ENCODE assay signal across 12 mouse cellular contexts in genomic region chr11:68214496-68215205, GRCm38 (mm10).
DNase-seq lines count a peak whose midpoint lies in the region; ATAC-seq lines count a peak whose summit lies in the region.
"Had no signal": no experiment of that assay in that cellular context is flagged by ENCODE, and none has a peak within 500 bp of the region (broad histone marks: within the 10 kb centered on the region; RNA-seq: fewer than 3 reads in every experiment).

No protein-coding gene starts in this region.

- H3K4me3 ChIP-seq in heart, embryonic 10.5 days = no peak overlapping the region
- H3K4me3 ChIP-seq in forebrain, embryonic 12.5 days (replicated peaks) = no peak overlapping the region
- H3K4me3 ChIP-seq in hindbrain, embryonic 15.5 days = no peak overlapping the region
- no peak overlapping the region for H3K4me3 ChIP-seq in midbrain, embryonic 16.5 days (ENCODE audit: low read depth, low read length)
- H3K4me3 ChIP-seq: intestine, embryonic 15.5 days; limb, embryonic 15.5 days had no signal

- H3K4me2 ChIP-seq in forebrain, embryonic 12.5 days = peak overlapping the region; percentile 30
- H3K4me2 ChIP-seq in hindbrain, embryonic 15.5 days = no peak overlapping the region
- H3K4me2 ChIP-seq in midbrain, embryonic 16.5 days (ENCODE audit: low read length) = no peak overlapping the region
- H3K4me2 ChIP-seq: intestine, embryonic 15.5 days; limb, embryonic 15.5 days had no signal

- peaks cover 70% of the 10 kb centered on the region for H3K4me1 ChIP-seq in heart, embryonic 10.5 days
- H3K4me1 ChIP-seq in forebrain, embryonic 12.5 days = peaks cover 45% of the 10 kb centered on the region
- H3K4me1 ChIP-seq in hindbrain, embryonic 15.5 days (replicated peaks) = peaks cover 39% of the 10 kb centered on the region
- H3K4me1 ChIP-seq in midbrain, embryonic 16.5 days (ENCODE audit: control insufficient read depth, insufficient read depth, low read length) = peaks cover 23% of the 10 kb centered on the region

- no peaks in the 10 kb centered on the region for H3K36me3 ChIP-seq in heart, embryonic 10.5 days
- 0 out of 2 replicates have a peak, but pooled peaks cover 5% of the 10 kb centered on the region for H3K36me3 ChIP-seq in forebrain, embryonic 12.5 days (replicated peaks)
- H3K36me3 ChIP-seq in hindbrain, embryonic 15.5 days = no peaks in the 10 kb centered on the region
- no peaks in the 10 kb centered on the region for H3K36me3 ChIP-seq in midbrain, embryonic 16.5 days (ENCODE audit: control insufficient read depth, insufficient read depth, low read length)
- H3K36me3 ChIP-seq: intestine, embryonic 15.5 days; limb, embryonic 15.5 days had no signal

- no peak for DNase-seq in heart, embryonic 10.5 days (ENCODE audit: low spot score)
- DNase-seq in heart, adult 8-10 months (ENCODE audit: low spot score) = no peak
- DNase-seq in adrenal gland, adult 2 months = no peak
- DNase-seq in kidney, postnatal 10 days = no peak
- DNase-seq: adrenal gland, postnatal 14 days; cerebellum, postnatal 36 days had no signal

- no peaks in the 10 kb centered on the region for H3K9me3 ChIP-seq in heart, embryonic 10.5 days
- H3K9me3 ChIP-seq in forebrain, embryonic 12.5 days = no peaks in the 10 kb centered on the region
- no peaks in the 10 kb centered on the region for H3K9me3 ChIP-seq in hindbrain, embryonic 15.5 days
- no peaks in the 10 kb centered on the region for H3K9me3 ChIP-seq in midbrain, embryonic 16.5 days (replicated peaks; ENCODE audit: control insufficient read depth, low read length, poor library complexity, severe bottlenecking)
- H3K9me3 ChIP-seq: intestine, embryonic 15.5 days; limb, embryonic 15.5 days had no signal

- H3K27ac ChIP-seq in heart, embryonic 10.5 days = peak overlapping the region; percentile 32; the same call in 1 of the 2 replicates
- H3K27ac ChIP-seq in forebrain, embryonic 12.5 days = peak overlapping the region; percentile 86
- peak overlapping the region; percentile 66 for H3K27ac ChIP-seq in hindbrain, embryonic 15.5 days (replicated peaks)
- peak overlapping the region; percentile 81 for H3K27ac ChIP-seq in midbrain, embryonic 16.5 days (ENCODE audit: low read length)
- H3K27ac ChIP-seq: intestine, embryonic 15.5 days had no signal

- WGBS in heart, embryonic 10.5 days = 73% methylated on average over 9 of the region's 9 CpGs
- 44% methylated on average over 9 of the region's 9 CpGs for WGBS in forebrain, embryonic 12.5 days
- 43% methylated on average over 9 of the region's 9 CpGs for WGBS in hindbrain, embryonic 15.5 days
- 50% methylated on average over 9 of the region's 9 CpGs for WGBS in midbrain, embryonic 16.5 days

- H3K9ac ChIP-seq in forebrain, embryonic 12.5 days = peak overlapping the region; percentile 36; the same call in 1 of the 2 replicates
- H3K9ac ChIP-seq in hindbrain, embryonic 15.5 days = no peak overlapping the region
- H3K9ac ChIP-seq in midbrain, embryonic 16.5 days (ENCODE audit: low read depth, low read length) = 0 out of 2 replicates have a peak overlapping the region, but pooled peaks have one; percentile 16
- H3K9ac ChIP-seq: intestine, embryonic 15.5 days; limb, embryonic 15.5 days had no signal

- peak; percentile 50 for ATAC-seq in forebrain, embryonic 12.5 days (ENCODE audit: low FRiP score)
- peak; percentile 28; the same call in 1 of the 2 replicates for ATAC-seq in hindbrain, embryonic 15.5 days (ENCODE audit: low FRiP score, low read depth)
- ATAC-seq in midbrain, embryonic 16.5 days = peak; percentile 23
- no peak for ATAC-seq in erythroblast, adult 5-6 weeks (replicated peaks; ENCODE audit: low FRiP score, poor library complexity, severe bottlenecking)
- ATAC-seq: intestine, embryonic 15.5 days had no signal

- no peaks in the 10 kb centered on the region; the same call in 1 of the 2 replicates for H3K27me3 ChIP-seq in heart, embryonic 10.5 days (ENCODE audit: insufficient read depth, poor library complexity, severe bottlenecking)
- peaks cover 3% of the 10 kb centered on the region; the same call in 1 of the 2 replicates for H3K27me3 ChIP-seq in forebrain, embryonic 12.5 days
- H3K27me3 ChIP-seq in hindbrain, embryonic 15.5 days = no peaks in the 10 kb centered on the region
- no peaks in the 10 kb centered on the region for H3K27me3 ChIP-seq in midbrain, embryonic 16.5 days (ENCODE audit: control insufficient read depth, insufficient read depth, low read depth, low read length)
- H3K27me3 ChIP-seq: intestine, embryonic 15.5 days; limb, embryonic 15.5 days had no signal

Comparison
In these comparisons a context has a peak if more than half of its experiments do, and no peak if none do; other contexts are left out.
1. H3K27ac ChIP-seq: peak in every context shown above with its lines; median percentile 86 in forebrain, embryonic 12.5 days; 81 in midbrain, embryonic 16.5 days; 66 in hindbrain, embryonic 15.5 days; 32 in heart, embryonic 10.5 days.